Mouse (Mus musculus): ENCODE data around the gene Klf8.
"Not testable (repeated sequence)": the region's sequence is repeated elsewhere in the genome, so short reads cannot be mapped to it uniquely, and the experiment has no call there.

Klf8 gene

DNA sequence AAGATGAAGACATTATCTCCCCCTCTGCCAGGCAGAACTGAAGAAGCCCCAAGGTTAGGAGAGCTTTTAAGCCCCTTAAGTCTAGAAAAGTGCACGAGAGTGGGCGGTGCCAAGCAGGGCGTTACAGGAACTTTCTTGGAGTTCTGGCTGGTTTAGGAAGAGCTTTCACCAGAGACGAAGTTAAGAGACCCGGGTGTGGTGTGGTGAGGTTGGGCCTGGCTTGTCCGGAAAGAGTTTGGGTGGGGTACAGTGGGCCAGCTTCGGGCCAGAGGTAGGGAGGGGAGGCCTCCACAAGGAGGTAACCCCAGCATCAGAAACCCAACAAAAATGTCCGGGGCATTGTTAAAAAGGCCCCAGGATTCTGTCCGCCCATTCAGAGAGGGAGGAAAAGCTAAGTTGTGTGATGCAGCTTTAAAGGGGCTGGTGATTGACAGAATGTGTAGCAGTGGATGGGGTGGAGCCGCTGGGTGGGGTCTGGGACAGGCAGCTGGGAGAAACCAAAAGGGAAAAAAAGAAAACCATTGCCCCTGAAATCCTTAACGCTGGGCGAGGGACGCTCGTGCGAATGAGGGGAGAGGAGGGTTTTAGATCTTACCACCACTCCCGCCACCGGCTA lies at the start of gene Klf8:
Gene Klf8 (plus strand): TSS at position 163 of the 616 bp plus-strand sequence.
- in situ Hi-C loops (cut with MboI; ENCODE audit: low pct_unique_long_range_greater_than_20kb in 1 of 2, low sequenced_read_pairs in 2 of 2, unreplicated experiment in 1 of 2) = loop anchor here in 1 of 2 experiments (25.0 kb wide), 1 partner anchor 125 kb away; no protein-coding TSS in a partner anchor

DNA sequence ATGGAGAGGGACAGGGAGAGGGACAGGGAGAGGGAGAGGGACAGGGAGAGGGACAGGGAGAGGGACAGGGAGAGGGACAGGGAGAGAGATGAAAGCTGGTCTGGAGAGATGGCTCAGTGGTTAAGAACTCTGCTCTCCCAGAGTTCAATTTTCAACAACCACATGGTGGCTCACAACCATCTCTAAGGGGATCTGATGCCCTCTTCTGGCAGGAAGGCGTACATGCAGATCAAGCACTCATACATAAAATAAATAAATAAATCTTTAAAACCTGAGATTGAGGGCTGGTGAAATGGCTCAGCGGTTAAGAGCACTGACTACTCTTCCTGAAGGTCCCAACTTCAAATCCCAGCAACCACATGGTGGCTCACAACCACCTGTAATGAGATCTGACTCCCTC lies 38.1 kb upstream of the Klf8 start:
- in situ Hi-C loops (cut with MboI; ENCODE audit: low pct_unique_long_range_greater_than_20kb in 1 of 2, low sequenced_read_pairs in 2 of 2, unreplicated experiment in 1 of 2) = not testable (repeated sequence)

DNA sequence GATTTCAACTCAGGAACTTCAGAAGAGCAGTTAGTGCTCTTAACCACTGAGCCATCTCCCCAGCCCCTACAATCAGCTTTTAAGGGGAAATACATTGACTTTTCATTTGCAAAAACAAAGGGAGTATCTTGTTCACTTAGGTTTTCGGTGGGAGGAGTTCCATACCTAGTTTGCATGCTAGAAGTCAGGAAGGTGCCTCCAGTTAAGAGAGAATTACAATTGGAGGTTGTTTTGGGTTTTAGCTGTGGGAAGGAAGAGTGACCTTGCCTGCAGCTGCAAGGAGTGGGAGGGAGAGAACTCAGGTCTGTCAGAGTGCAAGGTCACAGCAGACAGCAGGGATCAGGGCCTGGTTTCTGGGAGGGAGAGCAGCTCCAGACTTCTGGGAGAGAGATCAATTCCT lies 26.2 kb upstream of the Klf8 start:
- in situ Hi-C loops (cut with MboI; ENCODE audit: low pct_unique_long_range_greater_than_20kb in 1 of 2, low sequenced_read_pairs in 2 of 2, unreplicated experiment in 1 of 2) = loop anchor here in 1 of 2 experiments (10.0 to 25.0 kb wide), 2 partner anchors 154 to 301 kb away; no protein-coding TSS in a partner anchor

DNA sequence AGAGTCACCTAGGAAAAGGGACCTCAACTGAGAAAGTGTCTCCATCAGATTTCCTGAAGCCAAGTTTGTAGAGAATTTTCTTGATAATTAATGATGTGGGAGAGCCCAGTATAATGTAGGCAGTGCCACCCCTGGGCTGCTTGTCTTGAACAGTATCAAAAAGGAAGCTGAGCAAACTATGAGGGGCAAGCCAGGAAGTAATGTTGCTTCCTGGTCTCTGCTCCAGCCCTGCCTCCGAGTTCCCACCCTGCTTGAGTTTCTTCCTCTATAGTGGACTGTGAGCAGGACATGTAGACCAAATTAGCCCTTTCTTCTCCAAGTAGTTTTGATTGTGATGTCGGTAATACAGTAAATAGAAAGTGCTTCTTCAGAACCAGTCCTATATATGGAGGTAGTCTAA lies 6.0 kb upstream of the Klf8 start:
- in situ Hi-C loops (cut with MboI; ENCODE audit: low pct_unique_long_range_greater_than_20kb in 1 of 2, low sequenced_read_pairs in 2 of 2, unreplicated experiment in 1 of 2) = loop anchor here in 1 of 2 experiments (25.0 kb wide), 1 partner anchor 131 kb away; no protein-coding TSS in a partner anchor

DNA sequence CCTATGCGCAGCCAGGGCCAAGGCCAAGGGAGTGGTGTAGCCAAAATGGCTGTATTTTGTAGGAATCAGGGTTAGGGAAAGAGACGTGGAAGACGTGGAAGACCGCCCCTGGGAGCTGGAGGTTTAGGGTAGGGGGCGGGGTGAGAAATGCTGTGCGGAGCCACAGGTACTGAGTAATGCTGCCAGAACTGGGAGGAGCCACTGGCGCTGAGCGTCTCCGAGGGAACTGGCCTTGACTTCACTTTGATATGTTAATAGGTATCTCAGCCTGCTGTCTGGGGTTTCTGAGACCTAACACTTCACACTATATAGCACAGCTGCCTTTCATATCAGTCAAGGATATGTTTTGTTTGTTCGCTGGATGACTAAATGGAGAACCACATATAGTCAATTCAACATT lies 4.0 kb upstream of the Klf8 start:
- in situ Hi-C loops (cut with MboI; ENCODE audit: low pct_unique_long_range_greater_than_20kb in 1 of 2, low sequenced_read_pairs in 2 of 2, unreplicated experiment in 1 of 2) = loop anchor here in 1 of 2 experiments (25.0 kb wide), 1 partner anchor 129 kb away; no protein-coding TSS in a partner anchor

GRCm38 (mm10) chrX:153237920-153238504 lies 746 bp downstream of the Klf8 start:
- in situ Hi-C loops (cut with MboI; ENCODE audit: low pct_unique_long_range_greater_than_20kb in 1 of 2, low sequenced_read_pairs in 2 of 2, unreplicated experiment in 1 of 2) = loop anchor here in 1 of 2 experiments (25.0 kb wide), 1 partner anchor 124 kb away; no protein-coding TSS in a partner anchor

DNA sequence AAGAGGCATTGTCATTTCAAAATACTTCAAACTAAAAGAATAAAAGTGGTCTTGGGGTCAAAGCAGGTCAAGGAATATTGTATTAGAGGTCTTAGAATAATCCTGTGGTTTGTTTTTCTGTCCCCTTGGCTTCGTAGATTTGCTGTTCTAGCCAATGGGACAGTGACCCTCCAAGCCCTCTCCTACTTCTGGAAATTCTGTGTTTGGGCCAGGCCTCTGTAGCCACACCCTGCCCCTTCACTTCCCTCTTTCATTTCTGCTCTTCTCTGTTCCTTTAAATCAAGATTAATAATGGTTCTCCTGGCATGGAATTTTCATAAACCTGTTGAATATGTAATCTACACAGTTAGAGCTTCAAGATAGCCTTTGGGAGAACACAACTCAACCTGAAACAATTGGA lies 17.0 kb downstream of the Klf8 start:
- in situ Hi-C loops (cut with MboI; ENCODE audit: low pct_unique_long_range_greater_than_20kb in 1 of 2, low sequenced_read_pairs in 2 of 2, unreplicated experiment in 1 of 2) = no loop called here

- in situ Hi-C loops (cut with MboI; ENCODE audit: low pct_unique_long_range_greater_than_20kb in 1 of 2, low sequenced_read_pairs in 2 of 2, unreplicated experiment in 1 of 2) = no loop called here
Measured at GRCm38 (mm10) chrX:153255504-153255903, 18.2 kb downstream of the Klf8 start.

DNA sequence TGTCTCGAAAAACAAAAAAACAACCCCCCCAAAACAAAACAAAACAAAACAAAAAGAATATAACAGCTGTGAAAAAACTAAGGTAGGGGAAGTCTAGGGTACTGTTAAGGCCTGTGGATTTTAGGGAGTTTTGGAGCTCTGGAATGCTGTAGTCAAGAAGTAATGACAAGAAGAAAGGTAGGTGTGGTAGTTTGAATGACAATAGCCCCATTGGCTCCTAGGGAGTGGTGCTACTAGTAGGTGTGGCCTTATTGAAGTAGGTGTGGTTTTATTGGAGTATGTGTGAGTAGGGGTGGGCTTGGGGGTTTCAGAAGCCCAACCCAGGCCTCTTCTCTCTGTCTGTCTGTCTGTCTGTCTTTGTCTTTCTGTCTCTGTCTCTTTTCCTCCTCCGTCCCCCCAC lies 44.9 kb downstream of the Klf8 start:
- in situ Hi-C loops (cut with MboI; ENCODE audit: low pct_unique_long_range_greater_than_20kb in 1 of 2, low sequenced_read_pairs in 2 of 2, unreplicated experiment in 1 of 2) = no loop called here

GRCm38 (mm10) chrX:153311356-153311755 lies 74.1 kb downstream of the Klf8 start:
- in situ Hi-C loops (cut with MboI; ENCODE audit: low pct_unique_long_range_greater_than_20kb in 1 of 2, low sequenced_read_pairs in 2 of 2, unreplicated experiment in 1 of 2) = no loop called here

DNA sequence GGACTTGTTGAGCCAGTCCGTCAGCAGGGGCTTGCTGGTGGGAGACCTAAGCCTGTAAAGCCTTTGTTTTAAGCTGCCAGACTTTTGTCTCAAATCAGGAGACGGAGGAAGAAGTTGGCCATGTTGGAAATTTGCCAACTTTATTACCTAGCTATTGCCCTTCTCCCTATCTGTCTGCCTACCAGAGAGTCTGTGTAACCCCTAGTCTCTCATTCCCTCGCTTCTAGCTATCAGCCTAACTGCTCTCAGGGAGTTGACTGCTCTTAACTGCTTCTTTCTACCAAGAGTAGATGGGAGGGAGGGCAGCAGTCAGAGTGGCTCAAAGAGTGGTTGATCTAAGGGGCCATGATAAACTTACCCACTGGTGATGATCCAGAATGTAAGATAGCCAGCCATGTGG lies 85.8 kb downstream of the Klf8 start:
- in situ Hi-C loops (cut with MboI; ENCODE audit: low pct_unique_long_range_greater_than_20kb in 1 of 2, low sequenced_read_pairs in 2 of 2, unreplicated experiment in 1 of 2) = no loop called here

DNA sequence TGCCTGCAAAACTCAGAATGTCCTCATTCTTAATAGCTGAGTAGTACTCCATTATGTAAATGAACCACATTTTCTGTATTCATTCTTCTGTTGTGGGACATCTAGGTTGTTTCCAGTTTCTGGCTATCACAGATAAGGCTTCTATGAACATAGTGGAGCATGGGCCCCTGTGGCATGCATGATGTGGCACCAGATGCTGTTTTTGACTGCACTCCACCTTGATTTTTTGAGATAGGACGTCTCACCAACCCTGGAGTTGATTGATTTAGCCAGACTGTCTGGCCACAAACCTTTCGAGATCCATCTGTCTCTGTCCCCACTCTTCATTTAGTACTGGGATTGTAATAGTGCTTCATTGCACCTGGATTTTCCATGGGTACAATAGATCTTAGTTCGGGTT lies 96.9 kb downstream of the Klf8 start:
- in situ Hi-C loops (cut with MboI; ENCODE audit: low pct_unique_long_range_greater_than_20kb in 1 of 2, low sequenced_read_pairs in 2 of 2, unreplicated experiment in 1 of 2) = not testable (repeated sequence)

DNA sequence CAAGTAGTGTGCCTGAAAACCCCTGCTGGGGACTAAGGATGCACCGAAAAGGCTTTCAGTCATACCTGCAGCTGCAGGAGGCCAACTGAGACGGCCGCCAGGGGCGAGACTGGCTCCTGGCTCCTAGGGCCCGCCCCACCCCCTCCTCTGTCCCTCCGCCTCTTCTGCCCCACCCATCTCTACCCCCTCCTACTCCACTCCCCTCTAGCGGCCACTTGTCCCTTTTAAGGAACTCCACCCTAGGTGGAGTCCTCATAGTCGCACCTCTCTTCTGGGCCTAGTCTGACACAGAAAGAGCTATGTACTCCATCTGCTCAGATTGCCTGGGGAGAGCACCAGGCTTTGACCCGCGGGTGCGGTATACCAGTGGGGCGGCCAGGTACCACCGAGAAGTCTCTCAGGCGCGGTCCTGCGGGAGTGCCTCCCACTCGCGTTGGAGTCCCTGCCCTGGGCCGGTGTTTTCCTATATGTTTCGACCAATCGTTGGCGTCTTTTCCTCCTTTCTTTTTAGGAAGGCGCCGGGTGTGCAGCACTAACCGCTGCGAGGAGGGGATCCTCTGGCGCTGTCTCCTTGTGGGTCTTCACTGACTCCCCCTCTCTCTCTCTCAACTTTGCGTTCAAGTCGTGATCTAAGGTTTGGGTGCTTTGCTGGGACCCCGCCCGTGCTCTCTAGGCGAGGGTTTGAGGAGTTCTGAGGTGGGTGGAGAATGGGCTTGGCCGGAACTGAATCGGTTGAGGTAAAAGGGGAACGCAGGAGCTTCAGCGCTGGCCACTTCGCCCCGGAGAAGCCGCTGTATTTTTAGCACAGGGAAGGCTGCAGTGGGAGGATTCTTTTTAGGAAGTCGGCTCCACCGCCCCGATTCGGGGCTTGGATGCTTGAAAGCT lies 122.3 kb downstream of the Klf8 start:
- in situ Hi-C loops (cut with MboI; ENCODE audit: low pct_unique_long_range_greater_than_20kb in 1 of 2, low sequenced_read_pairs in 2 of 2, unreplicated experiment in 1 of 2) = loop anchor here (10.0 to 25.0 kb wide), 3 partner anchors 122 to 185 kb away; partner anchors contain the start of gene Klf8 (in 1 of the 2)

DNA sequence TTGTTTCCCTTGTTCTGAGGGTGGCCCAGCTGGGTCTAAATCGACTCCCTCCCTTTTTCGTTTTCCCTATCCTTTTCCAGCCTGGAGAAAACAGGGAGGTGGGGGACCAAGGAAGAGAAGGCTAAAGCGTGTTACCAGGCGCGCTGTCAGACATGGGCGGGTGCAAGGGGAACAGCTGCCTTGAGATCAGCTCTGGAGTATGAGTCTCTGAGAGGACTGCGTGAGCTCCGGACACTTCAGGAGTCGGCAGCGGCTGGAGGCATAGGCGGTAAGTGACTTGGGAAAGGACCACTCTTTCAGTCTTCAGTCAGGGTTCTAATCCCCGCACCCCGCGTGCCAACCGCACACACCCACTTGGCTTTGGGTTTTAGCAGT lies 122.9 kb downstream of the Klf8 start:
- in situ Hi-C loops (cut with MboI; ENCODE audit: low pct_unique_long_range_greater_than_20kb in 1 of 2, low sequenced_read_pairs in 2 of 2, unreplicated experiment in 1 of 2) = loop anchor here (10.0 to 25.0 kb wide), 3 partner anchors 123 to 185 kb away; partner anchors contain the start of gene Klf8 (in 1 of the 2)

- in situ Hi-C loops (cut with MboI; ENCODE audit: low pct_unique_long_range_greater_than_20kb in 1 of 2, low sequenced_read_pairs in 2 of 2, unreplicated experiment in 1 of 2) = loop anchor here (10.0 to 25.0 kb wide), 3 partner anchors 123 to 186 kb away; partner anchors contain the start of gene Klf8 (in 1 of the 2)
Measured at GRCm38 (mm10) chrX:153360666-153361269, 123.5 kb downstream of the Klf8 start.

GRCm38 (mm10) chrX:153366754-153367153 lies 129.5 kb downstream of the Klf8 start:
- in situ Hi-C loops (cut with MboI; ENCODE audit: low pct_unique_long_range_greater_than_20kb in 1 of 2, low sequenced_read_pairs in 2 of 2, unreplicated experiment in 1 of 2) = loop anchor here (10.0 to 25.0 kb wide), 3 partner anchors 129 to 192 kb away; partner anchors contain the start of gene Klf8 (in 1 of the 2)

- in situ Hi-C loops (cut with MboI; ENCODE audit: low pct_unique_long_range_greater_than_20kb in 1 of 2, low sequenced_read_pairs in 2 of 2, unreplicated experiment in 1 of 2) = loop anchor here (10.0 to 25.0 kb wide), 3 partner anchors 132 to 195 kb away; partner anchors contain the start of gene Klf8 (in 1 of the 2)
Measured at GRCm38 (mm10) chrX:153369780-153370179, 132.5 kb downstream of the Klf8 start.

- in situ Hi-C loops (cut with MboI; ENCODE audit: low pct_unique_long_range_greater_than_20kb in 1 of 2, low sequenced_read_pairs in 2 of 2, unreplicated experiment in 1 of 2) = loop anchor here in 1 of 2 experiments (25.0 kb wide), 1 partner anchor 112 kb away; the partner anchor contains the start of gene Ubqln2
Measured at GRCm38 (mm10) chrX:153375105-153375504, 137.8 kb downstream of the Klf8 start.

Data from mouse embryonic stem cell (cell line).